Mouse (Mus musculus): ENCODE measurements around the gene H2al1k. TPM values are rescaled to one million over a fixed set of nuclear protein-coding genes. Genes with fewer than 3 reads are reported as not detected.
"Not testable (repeated sequence)": the region's sequence is repeated elsewhere in the genome, so short reads cannot be mapped to it uniquely, and the experiment has no call there.

The H2al1k gene
- not detected in 2 replicates for polyA plus RNA-seq (2016; fragmentation: Nextera tagmentation; extraction: Ambion mirVana)

DNA sequence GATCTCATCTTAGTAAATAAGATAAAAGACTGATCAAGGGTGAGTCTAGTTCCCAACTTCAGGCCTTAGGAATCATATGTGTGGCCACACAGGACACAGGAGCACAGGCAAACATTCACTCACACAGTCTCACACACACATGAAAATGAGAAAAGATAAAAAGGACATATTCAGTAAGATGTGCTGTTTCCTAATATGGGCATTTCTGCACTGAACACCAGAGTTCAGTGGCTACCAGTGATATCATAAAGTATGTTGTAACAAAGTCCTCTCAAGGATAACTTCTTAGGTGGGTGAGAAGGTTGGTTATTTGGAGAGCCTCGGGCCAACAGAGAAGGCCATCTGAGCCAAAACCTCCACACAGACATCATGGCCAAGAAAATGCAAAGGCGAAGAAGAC is at the start of gene H2al1k:
TSS of gene H2al1k (plus strand) at position 301 of the 400 bp plus-strand sequence.
- H3K9me3 ChIP-seq (replicated peaks); H3K27ac ChIP-seq; H3K27me3 ChIP-seq (replicated peaks); H3K36me3 ChIP-seq; H3K4me3 ChIP-seq; H3K4me1 ChIP-seq; ATAC-seq; H3K9ac ChIP-seq; H3K4me2 ChIP-seq: not testable (repeated sequence)
- no CpG with 5 or more reads among the region's 2 CpGs for WGBS (ENCODE audit: insufficient replicate concordance)

DNA sequence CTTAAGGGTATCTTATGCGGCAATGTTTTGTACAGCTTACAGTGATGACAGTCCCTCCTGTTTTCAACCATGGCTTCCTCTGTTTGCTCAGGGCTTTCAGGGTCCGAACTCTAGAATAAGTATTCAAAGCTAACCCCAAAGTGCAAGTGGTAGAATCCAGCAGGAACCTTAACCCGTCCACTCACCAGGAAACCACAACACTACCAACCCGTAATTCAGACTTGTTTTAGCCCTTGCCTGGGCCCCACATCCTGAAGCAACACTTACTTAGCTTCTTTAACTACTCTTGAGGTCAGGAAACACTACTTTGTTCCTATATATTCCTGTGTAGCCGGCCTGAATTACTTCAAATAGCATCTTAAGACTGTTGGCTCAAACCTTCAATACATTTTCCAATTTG is 47.6 kb upstream of the H2al1k start:
- Histone ChIP-seq H3K4me2 (peak overlapping the region; percentile 27), H3K4me1 (peaks cover 24% of the 10 kb centered on the region), H3K27me3 (replicated peaks) (no peaks in the 10 kb centered on the region), H3K36me3 (no peaks in the 10 kb centered on the region), H3K9me3 (replicated peaks) (no peaks in the 10 kb centered on the region), H3K27ac (peak overlapping the region; percentile 70), H3K9ac (0 out of 2 replicates have a peak overlapping the region, but pooled peaks have one; percentile 17), H3K4me3 (no peak overlapping the region)
- 36% methylated on average over 5 of the region's 5 CpGs for WGBS (ENCODE audit: insufficient replicate concordance)
- no peak for ATAC-seq

DNA sequence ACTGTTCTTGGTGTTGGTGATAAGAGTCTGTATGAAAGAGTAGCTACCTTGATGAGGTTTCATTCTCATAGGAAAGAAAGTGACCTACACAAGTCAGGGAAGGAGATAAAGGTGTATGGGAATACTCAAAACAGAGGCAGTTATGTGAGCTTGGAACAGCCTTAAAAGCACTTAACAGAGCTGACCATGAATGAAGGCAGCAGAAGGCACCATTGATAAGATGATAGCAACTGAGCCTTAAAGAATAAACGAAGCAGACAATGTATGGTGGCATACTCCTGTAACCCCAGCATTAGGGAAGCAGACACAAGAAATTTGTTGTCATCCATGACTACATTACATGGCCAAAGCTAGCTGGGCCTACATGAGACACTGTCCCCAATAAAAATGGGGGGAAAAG is 47.0 kb upstream of the H2al1k start:
- peaks cover 3% of the 10 kb centered on the region for H3K36me3 ChIP-seq
- H3K4me3 ChIP-seq: no peak overlapping the region
- peaks cover 24% of the 10 kb centered on the region for H3K4me1 ChIP-seq
- H3K9me3 ChIP-seq (replicated peaks): no peaks in the 10 kb centered on the region
- no peak overlapping the region for H3K9ac ChIP-seq
- WGBS (ENCODE audit: insufficient replicate concordance): 38% methylated on average over 1 of the region's 1 CpGs
- peak overlapping the region; percentile 27 for H3K4me2 ChIP-seq
- H3K27ac ChIP-seq: peak overlapping the region; percentile 70
- H3K27me3 ChIP-seq (replicated peaks): no peaks in the 10 kb centered on the region
- ATAC-seq: peak; percentile 53; the same call in 1 of the 2 replicates

DNA sequence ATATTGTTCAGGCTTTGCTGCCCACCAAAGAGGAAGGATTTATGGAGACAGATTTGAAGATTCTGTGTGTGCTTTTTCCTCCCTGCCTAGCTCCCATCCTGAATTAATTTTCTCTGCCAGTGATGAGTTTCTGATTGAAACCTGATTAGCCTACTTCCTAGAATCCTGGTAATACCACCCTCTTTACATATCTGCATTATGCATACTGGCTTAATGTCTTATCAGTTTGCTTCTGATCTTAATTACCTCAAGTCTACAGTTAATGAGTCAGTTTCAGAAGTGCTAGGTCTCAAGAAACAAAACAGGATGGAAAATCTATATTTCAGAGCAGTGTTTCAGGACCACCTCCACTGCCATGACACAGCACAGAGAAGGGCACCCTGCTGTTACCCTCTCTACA is 34.0 kb upstream of the H2al1k start:
- Histone ChIP-seq H3K4me2 (0 out of 2 replicates have a peak overlapping the region, but pooled peaks have one; percentile 4), H3K27ac (0 out of 2 replicates have a peak overlapping the region, but pooled peaks have one; percentile 36)
- not testable (repeated sequence) for H3K9ac ChIP-seq; H3K4me1 ChIP-seq; H3K27me3 ChIP-seq (replicated peaks); H3K4me3 ChIP-seq; H3K9me3 ChIP-seq (replicated peaks); H3K36me3 ChIP-seq
- ATAC-seq: peak; percentile 79

DNA sequence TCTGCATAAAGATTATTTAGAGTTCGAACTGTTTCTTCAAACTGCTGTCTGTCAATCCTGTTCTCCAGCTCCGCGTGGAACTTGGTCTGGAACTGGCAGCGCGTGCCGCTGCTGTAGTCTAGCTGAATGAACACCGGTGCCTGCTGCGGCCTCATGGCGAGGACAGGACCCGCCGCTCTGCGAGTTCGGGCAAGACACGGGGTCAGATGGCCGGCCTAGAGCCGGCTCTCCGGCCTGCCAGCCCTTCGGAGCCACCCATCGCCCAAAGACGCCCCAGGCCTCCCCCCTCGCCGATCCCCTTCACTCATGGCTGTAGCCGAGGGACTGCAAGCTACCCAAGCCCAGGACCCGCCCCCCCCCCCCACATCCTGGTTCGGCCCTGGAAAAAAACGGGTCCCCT is 22.5 kb upstream of the H2al1k start:
- H3K4me1 ChIP-seq; H3K27me3 ChIP-seq (replicated peaks); H3K36me3 ChIP-seq; ATAC-seq; H3K9ac ChIP-seq; H3K4me3 ChIP-seq; H3K9me3 ChIP-seq (replicated peaks); H3K27ac ChIP-seq; H3K4me2 ChIP-seq: not testable (repeated sequence)
- WGBS (ENCODE audit: insufficient replicate concordance): 86% methylated on average over 23 of the region's 26 CpGs

DNA sequence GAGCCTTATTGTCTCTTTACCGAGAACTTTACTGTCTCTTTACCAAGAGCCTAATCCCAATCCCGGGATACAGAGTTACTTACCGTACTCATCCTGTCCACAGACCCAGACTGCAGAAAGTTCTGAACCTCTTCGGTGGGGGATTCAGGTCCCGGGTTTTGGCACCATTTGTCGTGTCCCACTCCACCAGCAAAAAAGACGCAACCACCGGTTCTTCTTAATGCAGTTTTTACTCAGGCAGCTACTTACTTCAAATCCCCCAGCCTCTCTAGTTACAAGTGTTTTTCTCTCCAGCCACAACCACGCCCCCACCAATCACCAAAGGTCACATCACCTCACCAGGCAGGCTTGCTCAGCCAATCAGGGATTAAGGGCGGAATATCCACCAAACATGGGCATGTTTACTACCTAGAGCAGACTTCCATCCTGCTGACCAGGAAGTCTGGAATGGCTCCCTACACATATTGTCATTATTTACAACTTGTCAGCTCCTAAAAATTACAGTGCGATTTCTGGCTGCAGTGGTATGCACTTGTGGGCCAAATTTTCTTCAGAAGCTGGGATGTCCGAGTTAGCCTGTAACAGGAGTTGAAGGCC is 18.0 kb upstream of the H2al1k start:
- H3K9me3 ChIP-seq (replicated peaks); ATAC-seq; H3K27ac ChIP-seq; H3K27me3 ChIP-seq (replicated peaks); H3K36me3 ChIP-seq; H3K4me1 ChIP-seq: not testable (repeated sequence)
- Histone ChIP-seq H3K4me3 (peak overlapping the region; percentile 33), H3K9ac (peak overlapping the region; percentile 27; the same call in 1 of the 2 replicates), H3K4me2 (peak overlapping the region; percentile 24)
- 76% methylated on average over 12 of the region's 12 CpGs for WGBS (ENCODE audit: insufficient replicate concordance)

DNA sequence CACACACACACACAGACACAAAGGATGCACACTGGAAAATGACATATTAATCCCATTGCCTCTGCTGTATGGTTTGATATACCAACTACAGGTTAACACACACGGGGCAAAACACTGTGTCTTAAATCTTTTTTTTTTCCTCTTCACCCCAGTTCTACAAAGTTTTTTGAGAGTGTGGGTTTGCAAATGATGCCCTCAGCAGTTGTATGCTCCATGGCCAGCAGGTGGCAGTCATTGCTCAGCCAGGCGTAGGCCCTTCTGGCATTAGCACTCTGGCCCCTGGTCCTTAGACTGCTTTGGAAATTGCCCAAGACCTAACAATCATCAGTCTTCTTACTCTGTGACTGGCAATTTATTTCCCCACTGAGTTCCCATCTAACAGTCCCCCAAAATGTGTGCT is 17.4 kb upstream of the H2al1k start:
- not testable (repeated sequence) for H3K4me3 ChIP-seq; H3K9ac ChIP-seq; H3K27me3 ChIP-seq (replicated peaks); H3K9me3 ChIP-seq (replicated peaks); ATAC-seq; H3K36me3 ChIP-seq; H3K4me2 ChIP-seq; H3K4me1 ChIP-seq; H3K27ac ChIP-seq
- 42% methylated on average over 2 of the region's 2 CpGs for WGBS (ENCODE audit: insufficient replicate concordance)

DNA sequence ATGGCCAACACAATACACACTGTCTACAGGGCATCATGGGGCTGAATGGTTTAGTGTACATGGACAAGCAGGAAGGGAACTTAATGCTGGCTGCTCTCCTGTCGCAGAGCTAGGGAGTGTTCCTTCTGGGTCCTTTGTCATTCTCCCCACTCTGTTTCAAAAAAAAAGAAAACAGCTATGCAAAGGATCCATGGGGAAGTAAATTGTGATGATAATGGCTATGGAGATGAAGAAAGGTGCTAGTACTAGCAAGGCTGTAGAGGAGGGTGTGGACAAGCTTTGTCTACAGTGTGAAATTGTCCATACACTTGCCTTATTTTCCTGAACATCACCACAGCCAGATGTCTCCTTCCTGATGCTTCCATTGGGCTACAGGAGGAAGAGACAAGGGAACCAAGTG is 15.4 kb upstream of the H2al1k start:
- H3K4me1 ChIP-seq; H3K27me3 ChIP-seq (replicated peaks); H3K9ac ChIP-seq; H3K4me3 ChIP-seq; H3K27ac ChIP-seq; H3K36me3 ChIP-seq; ATAC-seq; H3K9me3 ChIP-seq (replicated peaks); H3K4me2 ChIP-seq: not testable (repeated sequence)
- WGBS (ENCODE audit: insufficient replicate concordance): 45% methylated on average over 1 of the region's 1 CpGs

DNA sequence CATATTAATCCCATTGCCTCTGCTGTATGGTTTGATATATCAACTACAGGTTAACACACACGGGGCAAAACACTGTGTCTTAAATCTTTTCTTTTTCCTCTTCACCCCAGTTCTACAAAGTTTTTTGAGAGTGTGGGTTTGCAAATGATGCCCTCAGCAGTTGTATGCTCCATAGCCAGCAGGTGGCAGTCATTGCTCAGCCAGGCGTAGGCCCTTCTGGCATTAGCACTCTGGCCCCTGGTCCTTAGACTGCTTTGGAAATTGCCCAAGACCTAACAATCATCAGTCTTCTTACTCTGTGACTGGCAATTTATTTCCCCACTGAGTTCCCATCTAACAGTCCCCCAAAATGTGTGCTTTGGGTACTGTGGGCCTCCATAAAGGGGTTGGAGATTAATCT is 23.6 kb downstream of the H2al1k start:
- H3K4me1 ChIP-seq; H3K36me3 ChIP-seq; H3K9me3 ChIP-seq (replicated peaks); H3K9ac ChIP-seq; H3K27ac ChIP-seq; H3K27me3 ChIP-seq (replicated peaks); ATAC-seq; H3K4me2 ChIP-seq; H3K4me3 ChIP-seq: not testable (repeated sequence)
- WGBS (ENCODE audit: insufficient replicate concordance): 33% methylated on average over 2 of the region's 2 CpGs

DNA sequence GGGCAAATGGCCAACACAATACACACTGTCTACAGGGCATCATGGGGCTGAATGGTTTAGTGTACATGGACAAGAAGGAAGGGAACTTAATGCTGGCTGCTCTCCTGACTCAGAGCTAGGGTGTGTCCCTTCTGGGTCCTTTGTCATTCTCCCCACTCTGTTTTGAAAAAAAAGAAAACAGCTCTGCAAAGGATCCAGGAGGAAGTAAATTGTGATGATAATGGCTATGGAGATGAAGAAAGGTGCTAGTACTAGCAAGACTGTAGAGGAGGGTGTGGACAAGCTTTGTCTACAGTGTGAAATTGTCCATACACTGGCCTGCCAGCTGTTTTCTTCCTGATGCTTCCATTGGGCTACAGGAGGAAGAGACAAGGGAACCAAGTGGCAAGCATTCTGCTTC is 25.5 kb downstream of the H2al1k start:
- H3K27ac ChIP-seq; ATAC-seq; H3K4me1 ChIP-seq; H3K27me3 ChIP-seq (replicated peaks); H3K9ac ChIP-seq; H3K9me3 ChIP-seq (replicated peaks); H3K4me2 ChIP-seq; H3K36me3 ChIP-seq; H3K4me3 ChIP-seq: not testable (repeated sequence)

Other genes starting within 250 kb of the H2al1k start
- gene 4930402K13Rik, start 246.1 kb upstream of the H2al1k start, polyA plus RNA-seq (2016; fragmentation: Nextera tagmentation; extraction: Ambion mirVana): not detected in 2 replicates
- gene Lancl3, start 150.7 kb upstream of the H2al1k start, polyA plus RNA-seq (2016; fragmentation: Nextera tagmentation; extraction: Ambion mirVana): 0.23 and 0.52 TPM in 2 replicates
- 2.8 and 3.0 TPM in 2 replicates for gene Gm14862, start 93.7 kb upstream of the H2al1k start, polyA plus RNA-seq (2016; fragmentation: Nextera tagmentation; extraction: Ambion mirVana)
- gene Xk, start 77.9 kb upstream of the H2al1k start, polyA plus RNA-seq (2016; fragmentation: Nextera tagmentation; extraction: Ambion mirVana): 32.7 and 34.8 TPM in 2 replicates
- 1.8 and 2.4 TPM in 2 replicates for gene H2al1m, start 66.9 kb upstream of the H2al1k start, polyA plus RNA-seq (2016; fragmentation: Nextera tagmentation; extraction: Ambion mirVana)
- 2.9 and 3.7 TPM in 2 replicates for gene Cybb, start 137.1 kb downstream of the H2al1k start, polyA plus RNA-seq (2016; fragmentation: Nextera tagmentation; extraction: Ambion mirVana)
- not detected in 2 replicates for gene H2al1o, start 221.8 kb downstream of the H2al1k start, polyA plus RNA-seq (2016; fragmentation: Nextera tagmentation; extraction: Ambion mirVana)

All from liver, embryonic 12.5 days (tissue).